Mouse (Mus musculus): ENCODE measurements around the gene Usp5.

- TF ChIP-seq CTCF (IDR thresholded peaks at IDR 0.05; ENCODE audit: low read depth, low read length) (no peak), POLR2A (IDR thresholded peaks at IDR 0.05; ENCODE audit: extremely low read depth, insufficient read depth, low read length) (no peak)
Measured at GRCm38 (mm10) chr6:124811403-124811665, 17.9 kb downstream of the Usp5 start.
